Comparison of ENCODE assay signal across 9 mouse cellular contexts in genomic region chr1:46849758-46850157, GRCm38 (mm10). TPM values are rescaled to one million over a fixed set of nuclear protein-coding genes. Genes with fewer than 3 reads are reported as not detected.
DNase-seq lines count a peak whose midpoint lies in the region; ATAC-seq and TF ChIP-seq lines count a peak whose summit lies in the region.
"Had no signal": no experiment of that assay in that cellular context is flagged by ENCODE, and none has a peak within 500 bp of the region (broad histone marks: within the 10 kb centered on the region; RNA-seq: fewer than 3 reads in every experiment).

No protein-coding gene starts in this region.

- DNase-seq in B cell, adult 2 months = peak; percentile 70 to 77
- DNase-seq in G1E (ENCODE audit: low spot score) = peak; percentile 25
- peak; percentile 49 for DNase-seq in cerebellum, adult 11 months
- peak; percentile 10 to 35 for DNase-seq in gastrocnemius, adult 8-10 months (ENCODE audit: low spot score in 2 of 2)
- peak; percentile 84 for DNase-seq in kidney, postnatal 14 days
- no peak for DNase-seq in lung, adult 2 months
- peak; percentile 95 for DNase-seq in retina, embryonic 14.5 days (ENCODE audit: low spot score)

- no peak overlapping the region for H3K4me3 ChIP-seq in G1E (ENCODE audit: low read depth, low read length)
- no peak overlapping the region for H3K4me3 ChIP-seq in lung, adult 2 months (replicated peaks; ENCODE audit: extremely low read depth, low read depth, low read length)
- H3K4me3 ChIP-seq: neural tube, embryonic 12.5 days had no signal

- H3K27me3 ChIP-seq in G1E (ENCODE audit: insufficient read depth, low read length) = no peaks in the 10 kb centered on the region
- H3K27me3 ChIP-seq: neural tube, embryonic 12.5 days had no signal

- TF ChIP-seq POLR2A in lung, adult 2 months (IDR thresholded peaks at IDR 0.05; ENCODE audit: borderline replicate concordance, extremely low read depth, low read depth, low read length) = no peak

- H3K36me3 ChIP-seq in G1E (replicated peaks) = peaks cover 5% of the 10 kb centered on the region
- H3K36me3 ChIP-seq: neural tube, embryonic 12.5 days had no signal

- 28% methylated on average over 1 of the region's 1 CpGs for WGBS in lung, adult 2 months

- H3K4me1 ChIP-seq in G1E (ENCODE audit: insufficient read depth, low read depth, low read length) = peaks cover 29% of the 10 kb centered on the region
- H3K4me1 ChIP-seq in lung, adult 2 months (ENCODE audit: control insufficient read depth, insufficient read depth, low read length) = peaks cover 6% of the 10 kb centered on the region

- 0 out of 2 replicates have a peak, but pooled peaks have one; percentile 6 for ATAC-seq in G1E (ENCODE audit: extremely low read depth, insufficient number of reproducible peaks, low FRiP score, poor library complexity, severe bottlenecking)
- no peak for ATAC-seq in erythroblast, adult 5-6 weeks (replicated peaks; ENCODE audit: low FRiP score, poor library complexity, severe bottlenecking)

- peak; percentile 33; the same call in 1 of the 2 replicates for TF ChIP-seq CTCF in G1E (IDR thresholded peaks at IDR 0.05; ENCODE audit: low read depth, low read length)
- 0 out of 2 replicates have a peak, but pooled peaks have one; percentile 0 for TF ChIP-seq CTCF in lung, adult 2 months (IDR thresholded peaks at IDR 0.05; ENCODE audit: insufficient read depth, low read length)

- no peaks in the 10 kb centered on the region for H3K9me3 ChIP-seq in G1E (replicated peaks)
- H3K9me3 ChIP-seq: neural tube, embryonic 12.5 days had no signal

RNA-seq across cellular contexts. Expression of gene Slc39a10, which starts 42.9 kb away (rescaled TPM):
- total RNA-seq in G1E (2014; fragmentation: Nextera tagmentation) = 76.0 and 84.7 TPM in 2 replicates
- 27.1 and 30.8 TPM in 2 replicates for total RNA-seq in G1E (2017)
- 1.7 and 2.8 TPM in 2 replicates for polyA plus RNA-seq in G1E (2012)
- 1 to 10 TPM; 3.5 to 5.2 (median 4.3) TPM for total RNA-seq in gastrocnemius, adult 8-10 months (2022)
- polyA plus RNA-seq in lung, adult 2 months (2012; rRNA removed) = 6.1 and 8.1 TPM in 2 replicates
- total RNA-seq in erythroblast, adult 5-6 weeks (2015; ENCODE audit: low replicate concordance) = 1.9 and 2.5 TPM in 2 replicates
- total RNA-seq in erythroblast, adult 5-6 weeks (2017; ENCODE audit: low replicate concordance) = 2.4 and 2.6 TPM in 2 replicates

Comparison
In these comparisons a context has a peak if more than half of its experiments do, and no peak if none do; other contexts are left out.
1. RNA of gene Slc39a10, which starts 42.9 kb away (total RNA-seq): 27.1 to 84.7 TPM in G1E; 3.5 to 5.2 TPM in gastrocnemius, adult 8-10 months and 1.9 to 2.6 TPM in erythroblast, adult 5-6 weeks; every median in the first group is over 4 times any median in the second.